Mouse (Mus musculus) urinary bladder, postnatal 14 days (tissue): ENCODE results near the gene Mllt10.

Experiments used
- DNase-seq: peaks from one replicate; pipeline ENCODE4 v3.0.0; 2021; ENCODE audit warnings: low spot score

Gene Mllt10

GRCm38 (mm10) chr2:18034371-18035250 lies 20.4 kb upstream of the Mllt10 start:
- no peak for DNase-seq

- DNase-seq: no peak
Observed at GRCm38 (mm10) chr2:18037491-18037890, 17.5 kb upstream of the Mllt10 start, which contains the start of gene A930004D18Rik. TSS of gene A930004D18Rik (minus strand) at chr2:18037737.

GRCm38 (mm10) chr2:18038141-18038752 lies 16.8 kb upstream of the Mllt10 start:
- DNase-seq: no peak

- no peak for DNase-seq
Observed at GRCm38 (mm10) chr2:18038895-18039371, 16.1 kb upstream of the Mllt10 start.

GRCm38 (mm10) chr2:18039566-18040290 lies 15.3 kb upstream of the Mllt10 start:
- DNase-seq: no peak

- DNase-seq: no peak
Observed at GRCm38 (mm10) chr2:18040347-18041160, 14.5 kb upstream of the Mllt10 start.

GRCm38 (mm10) chr2:18041199-18041885 lies 13.7 kb upstream of the Mllt10 start:
- no peak for DNase-seq

- DNase-seq: no peak
Observed at GRCm38 (mm10) chr2:18045143-18045780, 9.8 kb upstream of the Mllt10 start.

- DNase-seq: no peak
Observed at GRCm38 (mm10) chr2:18045781-18046181, 9.3 kb upstream of the Mllt10 start.

- DNase-seq: no peak
Observed at GRCm38 (mm10) chr2:18046186-18046585, 8.9 kb upstream of the Mllt10 start.

GRCm38 (mm10) chr2:18046758-18047645 lies 8.0 kb upstream of the Mllt10 start:
- peak; percentile 67 for DNase-seq

GRCm38 (mm10) chr2:18047646-18048452 lies 7.2 kb upstream of the Mllt10 start:
- DNase-seq: peak; percentile 76

GRCm38 (mm10) chr2:18048453-18049075 lies 6.5 kb upstream of the Mllt10 start, which contains the start of gene Skida1:
TSS of gene Skida1 (minus strand) at chr2:18049051.
- DNase-seq: no peak

GRCm38 (mm10) chr2:18049279-18049821 lies 5.7 kb upstream of the Mllt10 start:
- no peak for DNase-seq

GRCm38 (mm10) chr2:18050018-18050417 lies 5.0 kb upstream of the Mllt10 start:
- no peak for DNase-seq

GRCm38 (mm10) chr2:18050541-18050985 lies 4.5 kb upstream of the Mllt10 start:
- no peak for DNase-seq

- no peak for DNase-seq
Observed at GRCm38 (mm10) chr2:18051026-18051830, 3.8 kb upstream of the Mllt10 start.
